Mouse (Mus musculus): ENCODE results near the gene Izumo1. TPM values are rescaled to one million over a fixed set of nuclear protein-coding genes. Genes with fewer than 3 reads are reported as not detected.

Izumo1 gene
- total RNA-seq, 2 experiments from 2014 or later, result not detected

GRCm38 (mm10) chr7:45596107-45596506 is 25.5 kb upstream of the Izumo1 start:
- H3K4me3 ChIP-seq, result no peak overlapping the region
- TF ChIP-seq CTCF (conservative IDR thresholded peaks at IDR 0.05), result no peak
- DNase-seq (ENCODE audit: low spot score in 2 of 2), result no peak
- H3K27ac ChIP-seq, result no peak overlapping the region

GRCm38 (mm10) chr7:45597013-45597412 is 24.6 kb upstream of the Izumo1 start:
- DNase-seq (ENCODE audit: low spot score in 2 of 2), result no peak
- no peak overlapping the region for H3K4me3 ChIP-seq
- no peak for TF ChIP-seq CTCF (conservative IDR thresholded peaks at IDR 0.05)
- no peak overlapping the region for H3K27ac ChIP-seq

GRCm38 (mm10) chr7:45597527-45597926 is 24.1 kb upstream of the Izumo1 start:
- Histone ChIP-seq H3K27ac (no peak overlapping the region), H3K4me3 (no peak overlapping the region)
- no peak for DNase-seq (ENCODE audit: low spot score in 2 of 2)
- TF ChIP-seq CTCF (conservative IDR thresholded peaks at IDR 0.05), result no peak

GRCm38 (mm10) chr7:45598960-45599879 is 22.4 kb upstream of the Izumo1 start:
- Histone ChIP-seq H3K27ac (no peak overlapping the region), H3K4me3 (no peak overlapping the region)
- TF ChIP-seq CTCF (conservative IDR thresholded peaks at IDR 0.05), result no peak
- DNase-seq (ENCODE audit: low spot score in 2 of 2), result no peak

- no peak for TF ChIP-seq CTCF (conservative IDR thresholded peaks at IDR 0.05)
- Histone ChIP-seq H3K4me3 (no peak overlapping the region), H3K27ac (no peak overlapping the region)
- DNase-seq (ENCODE audit: low spot score in 2 of 2), result no peak
Observed at GRCm38 (mm10) chr7:45605704-45606289, 15.8 kb upstream of the Izumo1 start.

GRCm38 (mm10) chr7:45609511-45609910 is 12.1 kb upstream of the Izumo1 start:
- no peak overlapping the region for H3K4me3 ChIP-seq
- TF ChIP-seq CTCF (conservative IDR thresholded peaks at IDR 0.05), result no peak
- DNase-seq (ENCODE audit: low spot score in 2 of 2), result no peak
- no peak overlapping the region for H3K27ac ChIP-seq

- no peak for DNase-seq (ENCODE audit: low spot score in 2 of 2)
- no peak for TF ChIP-seq CTCF (conservative IDR thresholded peaks at IDR 0.05)
- Histone ChIP-seq H3K4me3 (no peak overlapping the region), H3K27ac (no peak overlapping the region)
Observed at GRCm38 (mm10) chr7:45616277-45616676, 5.3 kb upstream of the Izumo1 start.

GRCm38 (mm10) chr7:45617042-45617695 is 4.4 kb upstream of the Izumo1 start, which contains the start of gene Fut1:
TSS of gene Fut1 (plus strand) at chr7:45617289.
- no peak for TF ChIP-seq CTCF (conservative IDR thresholded peaks at IDR 0.05)
- H3K27ac ChIP-seq, result no peak within 1 kb of the TSS
- no peak within 1 kb of the TSS for H3K4me3 ChIP-seq
- no peak for DNase-seq (ENCODE audit: low spot score in 2 of 2)

GRCm38 (mm10) chr7:45618316-45618715 is 3.3 kb upstream of the Izumo1 start:
- Histone ChIP-seq H3K27ac (no peak overlapping the region), H3K4me3 (no peak overlapping the region)
- TF ChIP-seq CTCF (conservative IDR thresholded peaks at IDR 0.05), result no peak
- no peak for DNase-seq (ENCODE audit: low spot score in 2 of 2)

- no peak for TF ChIP-seq CTCF (conservative IDR thresholded peaks at IDR 0.05)
- DNase-seq (ENCODE audit: low spot score in 2 of 2), result no peak
- Histone ChIP-seq H3K27ac (no peak overlapping the region), H3K4me3 (no peak overlapping the region)
Observed at GRCm38 (mm10) chr7:45619592-45619991, 2.0 kb upstream of the Izumo1 start.

GRCm38 (mm10) chr7:45623507-45623906 is 1.9 kb downstream of the Izumo1 start:
- Histone ChIP-seq H3K27ac (no peak overlapping the region), H3K4me3 (no peak overlapping the region)
- DNase-seq (ENCODE audit: low spot score in 2 of 2), result no peak
- no peak for TF ChIP-seq CTCF (conservative IDR thresholded peaks at IDR 0.05)

- Histone ChIP-seq H3K27ac (no peak overlapping the region), H3K4me3 (no peak overlapping the region)
- no peak for DNase-seq (ENCODE audit: low spot score in 2 of 2)
- TF ChIP-seq CTCF (conservative IDR thresholded peaks at IDR 0.05), result no peak
Observed at GRCm38 (mm10) chr7:45624718-45625117, 3.1 kb downstream of the Izumo1 start.

GRCm38 (mm10) chr7:45625481-45625880 is 3.9 kb downstream of the Izumo1 start:
- Histone ChIP-seq H3K4me3 (no peak overlapping the region), H3K27ac (no peak overlapping the region)
- TF ChIP-seq CTCF (conservative IDR thresholded peaks at IDR 0.05), result no peak
- DNase-seq (ENCODE audit: low spot score in 2 of 2), result no peak
